Mouse (Mus musculus): Measurements from ENCODE around the gene Mettl3.
A peak's percentile ranks its signal among the peaks of the same experiment; 100 is the strongest.

The Mettl3 gene

DNA sequence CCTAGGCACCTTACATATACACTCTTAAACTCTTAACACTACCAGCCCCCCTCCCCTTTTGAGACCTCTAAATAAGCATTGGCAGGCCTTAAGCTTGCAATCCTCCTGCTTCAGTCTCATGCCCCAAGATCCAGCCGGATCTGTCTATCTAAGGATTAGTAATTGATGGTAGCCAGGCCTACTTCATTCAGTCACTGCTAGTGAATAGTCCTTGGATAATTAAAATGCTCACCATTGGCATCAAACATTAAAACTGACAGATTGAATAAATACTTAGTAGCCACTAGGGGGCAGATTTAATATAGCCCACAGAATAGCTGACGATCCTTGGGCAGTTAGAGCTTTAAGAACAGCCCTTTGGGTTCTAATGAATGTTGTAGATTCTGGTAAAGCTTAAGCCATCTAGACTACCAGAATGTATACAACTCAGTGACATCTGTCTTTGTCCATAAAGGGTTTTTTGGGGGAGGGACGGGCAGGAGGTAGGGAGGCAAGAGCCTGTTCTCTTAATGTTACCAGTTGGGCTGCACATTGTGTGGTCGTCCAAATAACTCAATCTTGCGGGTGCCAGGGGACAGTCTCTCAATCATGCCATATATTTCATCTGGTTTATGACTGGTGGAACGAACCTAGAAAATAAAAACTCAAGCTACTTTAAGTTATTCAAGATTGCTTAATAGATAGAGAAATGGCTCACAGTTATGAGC is 9.2 kb downstream of the Mettl3 start:
- DNase-seq (ENCODE audit: extremely low read depth, low read depth), result peak; percentile 28

DNA sequence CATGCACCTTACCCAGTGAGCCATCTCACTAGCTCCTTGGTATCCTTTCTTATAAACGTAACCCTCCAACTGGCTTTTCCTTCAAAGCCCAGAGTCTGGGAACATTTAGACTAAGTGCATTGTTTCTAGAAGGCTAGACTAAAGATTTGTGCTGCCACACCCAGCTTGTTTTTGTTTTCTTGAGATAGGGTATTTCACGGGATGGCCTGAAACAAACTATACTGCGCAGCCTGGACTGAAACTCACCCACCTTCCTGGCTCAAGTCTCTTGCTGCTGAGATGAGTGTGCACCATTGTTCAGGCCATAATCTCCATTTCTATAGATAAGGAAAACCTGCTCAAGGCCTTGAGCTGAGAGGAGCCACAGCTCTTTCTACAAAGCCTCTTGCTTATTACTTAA is 20.7 kb downstream of the Mettl3 start:
- DNase-seq (ENCODE audit: extremely low read depth, low read depth), result no peak

DNA sequence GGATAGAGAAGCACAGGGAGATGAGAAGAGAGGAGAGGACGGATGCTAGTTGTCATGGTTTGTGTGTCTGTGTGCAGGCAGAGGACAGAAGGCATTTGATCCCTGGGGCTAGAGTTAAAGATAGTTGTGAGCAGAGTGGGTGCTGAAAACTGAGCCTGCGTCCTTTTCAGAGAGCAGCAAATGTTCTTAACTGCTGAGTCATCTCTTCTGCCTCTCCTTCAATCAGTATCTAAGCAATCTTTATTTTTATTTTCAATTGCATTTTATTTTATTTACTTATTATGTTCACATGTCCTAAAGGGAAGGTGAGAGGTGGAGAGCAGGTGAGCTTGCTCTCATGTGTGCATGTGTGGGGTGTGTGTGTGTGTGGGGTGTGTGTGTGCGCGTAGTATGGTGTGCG is 21.3 kb downstream of the Mettl3 start:
- no peak for DNase-seq (ENCODE audit: extremely low read depth, low read depth)

DNA sequence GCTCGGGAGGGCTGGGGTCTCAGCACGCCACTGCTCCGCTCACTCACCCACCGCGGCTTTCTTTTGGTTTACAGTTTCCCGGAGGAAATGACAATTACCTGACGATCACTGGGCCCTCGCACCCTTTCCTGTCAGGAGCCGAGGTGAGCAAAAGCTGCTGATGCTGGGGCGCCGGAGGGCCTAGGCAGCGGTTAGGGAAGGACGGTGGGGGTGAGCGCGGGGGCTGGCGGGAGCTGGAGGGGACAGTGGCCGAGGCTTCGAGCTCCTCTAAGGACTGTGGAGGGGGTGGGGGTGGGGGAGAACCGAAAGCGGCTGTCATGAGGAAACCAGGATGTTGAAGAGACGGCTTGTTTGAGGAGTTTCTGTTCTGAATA is 25.2 kb downstream of the Mettl3 start:
- DNase-seq (ENCODE audit: extremely low read depth, low read depth), result no peak

DNA sequence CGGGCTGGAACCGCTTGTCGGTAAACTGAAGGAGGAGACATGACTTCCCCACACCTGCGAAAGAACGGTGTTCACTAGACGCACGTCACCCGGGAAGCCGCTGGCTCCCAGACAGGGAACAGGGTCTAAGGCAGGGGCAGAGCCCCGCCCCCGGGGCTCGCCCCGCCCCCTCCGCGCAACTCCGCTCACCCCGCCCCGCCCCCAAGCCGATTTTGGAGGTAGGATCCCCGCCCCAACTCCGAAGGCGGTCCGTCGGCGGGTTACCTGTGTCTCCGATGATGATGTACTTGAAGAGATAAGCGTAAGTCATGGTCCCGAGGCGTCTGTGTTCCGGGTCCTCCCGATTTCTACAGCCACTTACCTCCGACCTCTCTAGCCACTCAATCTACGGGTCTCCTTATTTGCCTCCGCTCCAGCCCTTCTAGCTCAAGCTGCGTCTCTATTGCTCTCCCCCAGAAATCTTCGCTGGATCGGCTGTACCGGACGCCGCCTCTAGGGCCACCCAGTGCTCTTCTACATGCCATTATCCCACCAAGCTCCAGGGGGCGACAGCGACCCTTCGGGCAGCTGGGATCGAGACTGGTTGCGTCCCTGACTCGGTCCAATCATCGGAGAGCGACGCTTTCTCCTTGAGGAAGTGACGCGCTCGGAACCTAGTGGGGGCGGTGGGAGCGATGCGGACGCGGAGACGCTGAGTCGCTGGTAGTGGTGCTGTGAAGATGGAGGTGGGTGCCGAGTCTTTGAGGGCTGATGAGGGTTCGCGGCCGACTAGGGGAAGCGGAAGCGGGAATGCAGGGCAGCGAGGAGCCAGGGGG is 25.8 kb downstream of the Mettl3 start, which contains the start of the genes Tox4 and Rab2b:
TSS of gene Tox4 (plus strand) at position 215 of the 815 bp plus-strand sequence.
TSS of gene Rab2b (minus strand) at position 614 of the 815 bp plus-strand sequence.
- peak; percentile 96 for DNase-seq (ENCODE audit: extremely low read depth, low read depth)

DNA sequence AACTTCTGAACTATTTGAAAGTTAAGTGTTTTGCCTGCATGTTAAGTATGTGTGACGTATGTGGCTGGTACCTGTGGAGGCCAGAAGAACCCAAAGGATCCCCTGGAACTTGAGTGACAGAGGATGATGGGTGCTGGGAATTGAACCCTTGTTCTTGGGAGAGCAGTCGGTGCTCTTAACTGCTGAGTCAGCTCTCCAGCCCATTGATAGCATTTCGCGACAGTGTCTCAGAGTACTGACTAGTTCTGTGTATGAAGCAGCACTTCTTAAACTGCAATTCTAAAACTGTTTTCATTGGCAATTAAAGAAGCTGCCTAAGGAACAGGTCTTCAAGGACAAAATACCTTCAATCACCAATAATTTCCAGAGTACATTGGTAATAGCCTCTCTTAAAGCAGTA is 27.7 kb downstream of the Mettl3 start:
- DNase-seq (ENCODE audit: extremely low read depth, low read depth), result no peak

DNA sequence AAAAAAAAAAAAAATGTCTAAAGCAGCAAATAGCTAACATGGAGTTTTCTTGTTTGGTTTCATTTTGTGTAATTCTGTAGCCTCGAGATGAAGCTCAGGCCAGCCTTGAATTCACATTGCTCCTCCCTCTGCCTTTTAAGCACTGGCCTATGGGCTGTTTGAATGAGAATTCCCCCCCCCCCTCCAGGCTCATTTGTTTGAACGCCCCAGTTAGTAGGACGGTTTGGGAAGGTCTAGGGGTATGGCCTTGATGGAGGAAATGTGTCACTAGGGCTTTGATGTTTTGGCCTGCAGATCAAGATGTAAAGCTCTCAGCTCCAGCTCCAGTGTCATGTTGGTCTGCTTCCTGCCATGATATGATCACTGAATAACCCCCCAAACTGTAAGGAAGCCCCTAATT is 32.1 kb downstream of the Mettl3 start:
- DNase-seq (ENCODE audit: extremely low read depth, low read depth), result no peak

DNA sequence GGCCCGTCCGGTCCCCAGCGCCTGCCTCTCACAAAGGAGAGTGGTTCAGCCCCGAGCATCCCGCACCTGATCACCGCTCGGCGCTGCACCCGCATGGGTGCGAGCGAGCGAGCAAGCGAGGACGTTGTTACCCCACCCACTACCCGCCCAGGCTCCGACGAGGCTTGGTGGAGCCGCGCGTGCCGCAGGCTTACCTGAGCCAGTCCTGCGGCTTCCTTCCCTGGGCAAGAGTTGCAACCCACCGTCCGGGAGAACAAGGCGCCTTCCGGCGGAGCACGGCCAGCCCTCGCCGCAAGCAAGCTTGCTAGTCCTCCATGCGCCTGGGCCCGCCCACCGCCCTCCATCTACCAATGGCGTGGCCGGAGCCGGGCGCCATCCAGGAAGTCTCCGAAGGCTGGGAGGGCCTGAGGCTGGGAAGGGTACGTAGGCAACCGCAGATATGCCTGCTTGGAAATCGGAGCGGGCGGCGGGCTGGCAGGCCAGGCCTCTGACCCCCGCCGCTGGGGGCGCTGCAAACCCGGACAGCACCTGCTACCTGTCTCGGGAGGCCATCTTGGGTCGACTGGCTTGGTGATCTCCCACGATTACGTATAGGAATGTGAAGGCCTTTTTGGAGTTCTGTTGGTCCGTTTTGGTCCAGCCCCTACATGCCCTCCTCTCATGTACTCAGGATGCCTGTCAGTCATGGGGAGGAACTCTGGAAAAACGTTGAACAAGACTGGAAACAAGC is 47.3 kb downstream of the Mettl3 start, which contains the start of gene Chd8:
TSS of gene Chd8 (minus strand) at position 297 of the 730 bp plus-strand sequence.
- peak; percentile 92 for DNase-seq (ENCODE audit: extremely low read depth, low read depth)

DNA sequence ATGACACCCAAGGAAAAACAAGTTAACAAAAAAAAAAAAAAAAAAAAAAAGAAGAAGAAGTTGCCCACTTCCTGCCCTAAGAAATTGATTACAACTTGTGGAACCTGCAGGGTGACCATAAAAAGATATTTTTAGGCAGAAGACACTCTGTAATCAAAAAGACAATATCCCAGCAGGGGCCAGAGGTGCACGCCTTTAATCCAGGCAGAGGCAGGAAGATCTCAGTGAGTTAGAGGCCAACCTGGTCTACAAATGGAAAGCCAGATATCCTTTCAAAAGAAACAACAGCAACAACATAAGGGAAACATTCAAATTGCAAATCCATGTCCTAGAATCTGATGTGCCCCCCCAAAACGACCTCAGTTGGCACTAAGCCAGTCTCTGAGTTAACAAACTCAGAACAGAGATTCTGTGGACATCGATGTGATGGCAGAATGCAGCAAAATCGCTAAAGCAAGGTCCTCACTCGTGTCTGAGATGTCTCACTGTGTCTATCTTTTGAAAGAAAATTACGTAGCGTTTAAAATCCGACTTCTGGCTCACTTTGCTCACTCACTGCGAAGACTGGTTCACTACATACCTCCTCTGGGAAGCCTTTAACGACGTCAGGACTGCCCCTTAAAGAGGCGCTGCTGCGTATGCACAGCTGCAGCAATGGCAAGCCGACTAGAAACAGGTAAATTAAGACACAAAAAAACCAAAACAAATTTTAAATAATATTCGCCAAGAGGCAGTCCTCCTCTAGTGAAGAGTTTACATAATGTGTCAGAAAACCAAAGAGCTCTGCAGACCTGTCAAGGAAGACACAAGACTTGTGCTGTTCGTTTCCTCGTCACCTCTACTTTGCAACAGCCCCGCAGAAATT is 48.4 kb downstream of the Mettl3 start:
- DNase-seq (ENCODE audit: extremely low read depth, low read depth), result no peak

DNA sequence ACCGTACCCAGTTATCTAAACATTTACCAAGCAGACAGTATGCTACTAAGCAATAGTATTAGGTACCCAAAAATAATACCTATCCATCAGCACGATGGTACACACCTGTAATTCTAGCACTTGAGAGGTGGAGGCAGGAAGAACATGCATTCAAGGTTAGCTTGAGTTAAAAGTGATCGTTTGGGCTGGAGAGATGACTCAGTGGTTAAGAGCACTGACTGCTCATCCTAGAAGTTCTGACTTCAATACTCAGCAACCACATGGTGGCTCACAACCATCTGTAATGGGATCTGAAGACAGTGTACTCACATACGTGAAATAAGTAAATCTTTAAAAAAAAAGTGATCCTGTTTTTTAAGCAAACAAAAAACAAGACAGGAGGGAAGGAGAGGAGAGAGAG is 58.8 kb downstream of the Mettl3 start:
- DNase-seq (ENCODE audit: extremely low read depth, low read depth), result no peak
